Mouse (Mus musculus) kidney, postnatal 4 days (tissue): ENCODE data around the gene Cdhr4.

ENCODE experiments used
- DNase-seq, 2 experiments: peaks; one replicate each; pipeline ENCODE4 v3.0.0; 2021; ENCODE audit warnings: mixed read lengths in 2 of 2

Gene Cdhr4

GRCm38 (mm10) chr9:107992197-107992596 lies at the start of gene Cdhr4:
Cdhr4 (plus strand) TSS chr9:107992497.
- DNase-seq: no peak

DNA sequence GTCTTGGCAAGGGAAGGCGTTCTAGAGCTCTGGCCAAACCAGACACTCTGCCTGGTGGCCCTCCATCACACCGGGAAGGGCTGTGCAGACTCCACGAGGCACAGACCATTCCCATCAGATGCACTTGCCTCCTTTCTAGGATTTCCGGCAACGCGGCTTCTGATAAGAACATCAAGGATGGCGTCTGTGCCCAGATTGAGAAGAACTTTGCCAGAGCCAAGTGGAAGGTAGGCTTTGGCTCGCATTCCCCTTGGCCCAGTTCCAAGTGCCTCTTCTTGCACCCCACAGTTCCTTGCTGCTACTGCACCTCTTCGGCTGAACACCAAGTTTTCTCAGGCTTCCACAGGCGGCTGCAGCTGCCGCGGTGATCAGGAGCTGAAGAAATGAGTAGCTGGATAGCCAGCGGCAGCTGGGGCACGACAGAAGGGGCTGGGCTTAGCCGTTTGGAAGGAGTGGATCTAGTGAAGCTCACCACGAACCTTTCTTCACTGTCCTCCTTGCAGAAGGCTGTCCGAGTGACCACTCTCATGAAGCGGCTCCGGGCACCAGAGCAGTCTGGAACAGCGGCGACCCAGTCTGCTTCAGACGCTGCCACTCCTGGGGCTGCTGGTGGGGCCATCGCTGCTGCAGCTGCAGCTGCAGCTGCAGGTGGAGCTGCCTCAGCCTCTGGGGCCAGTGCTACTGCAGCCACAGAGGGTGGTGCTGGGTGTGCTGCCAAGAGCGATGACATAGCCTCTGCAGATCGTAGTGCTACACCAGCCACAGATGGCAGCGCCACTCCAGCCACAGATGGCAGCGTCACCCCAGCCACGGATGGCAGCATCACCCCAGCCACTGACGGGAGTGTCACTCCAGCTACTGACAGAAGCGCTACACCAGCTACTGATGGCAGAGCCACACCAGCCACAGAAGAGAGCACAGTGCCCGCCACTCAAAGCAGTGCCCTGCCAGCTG lies 44.8 kb upstream of the Cdhr4 start:
- DNase-seq: no peak

DNA sequence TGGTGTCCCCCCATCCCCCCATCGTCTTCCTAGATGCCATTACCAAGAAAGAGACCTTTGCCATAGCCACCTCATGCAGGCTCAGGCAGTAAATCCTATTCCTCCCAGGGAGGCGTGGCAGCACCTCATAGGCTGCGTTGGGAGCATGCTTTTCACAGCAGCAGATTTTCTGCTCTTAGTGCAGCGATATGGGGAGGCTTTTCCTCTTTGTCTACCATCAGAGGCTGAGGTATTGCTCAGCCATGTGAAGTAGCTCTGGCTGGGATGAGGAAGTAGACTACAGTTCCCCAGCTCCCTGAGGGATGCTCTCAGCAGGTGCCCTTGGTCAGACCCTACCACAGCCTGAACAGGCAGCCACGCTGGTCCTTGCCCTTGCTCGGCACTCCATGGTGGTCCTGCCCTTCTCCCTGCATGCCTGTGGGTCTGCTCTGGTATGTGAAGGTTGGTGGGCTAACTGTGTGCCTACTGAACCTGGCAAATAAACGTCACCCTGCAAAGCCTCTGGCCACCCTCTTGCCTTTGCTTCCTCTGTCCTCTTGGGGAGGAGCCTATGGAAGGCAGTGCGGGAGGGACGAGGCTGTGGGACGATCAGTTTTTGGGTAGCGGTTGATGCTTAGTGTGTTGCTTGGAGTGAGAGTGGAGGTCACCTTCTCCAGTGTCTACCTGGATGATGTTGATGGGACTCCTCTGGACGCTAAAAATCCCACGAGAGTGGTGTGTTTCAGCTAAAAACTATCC lies 42.9 kb upstream of the Cdhr4 start:
- DNase-seq: no peak

GRCm38 (mm10) chr9:107949922-107950235 lies 42.4 kb upstream of the Cdhr4 start, which contains the start of gene Traip:
Traip (plus strand) TSS chr9:107950136.
- no peak for DNase-seq

GRCm38 (mm10) chr9:107950460-107951355 lies 41.6 kb upstream of the Cdhr4 start:
- DNase-seq: peak; percentile 96 to 97

DNA sequence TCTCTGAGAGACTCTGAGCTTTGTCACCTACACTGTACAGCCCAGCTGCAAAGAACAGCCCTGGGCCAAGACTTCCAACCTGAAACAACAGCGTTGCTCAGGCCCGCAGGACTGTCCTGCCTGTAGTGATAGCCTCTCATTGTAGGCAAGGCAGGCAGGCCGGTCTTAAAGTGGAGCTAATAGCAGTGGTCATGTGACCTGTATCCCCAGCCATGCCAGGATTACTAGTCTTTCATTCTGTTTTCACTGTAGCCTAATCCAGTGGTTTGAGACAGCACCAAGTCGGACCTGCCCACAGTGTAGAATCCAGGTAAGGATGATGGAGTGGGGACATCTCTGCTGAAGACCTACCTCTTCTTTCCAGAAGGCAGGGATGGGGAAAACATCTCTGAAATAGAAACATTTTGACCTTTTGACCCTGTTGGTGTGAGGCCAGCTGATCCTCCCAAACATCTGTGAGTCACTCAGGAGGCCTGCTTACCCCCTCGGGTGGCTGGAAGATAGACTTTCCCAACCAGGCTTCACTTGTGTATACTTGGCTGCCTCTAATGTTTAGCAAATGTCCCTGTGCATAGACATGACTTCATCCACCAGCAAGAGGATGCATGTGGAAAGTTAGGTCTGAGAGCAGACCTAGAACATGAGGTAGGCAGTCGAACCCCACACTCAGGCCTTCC lies 36.5 kb upstream of the Cdhr4 start:
- DNase-seq: no peak

DNA sequence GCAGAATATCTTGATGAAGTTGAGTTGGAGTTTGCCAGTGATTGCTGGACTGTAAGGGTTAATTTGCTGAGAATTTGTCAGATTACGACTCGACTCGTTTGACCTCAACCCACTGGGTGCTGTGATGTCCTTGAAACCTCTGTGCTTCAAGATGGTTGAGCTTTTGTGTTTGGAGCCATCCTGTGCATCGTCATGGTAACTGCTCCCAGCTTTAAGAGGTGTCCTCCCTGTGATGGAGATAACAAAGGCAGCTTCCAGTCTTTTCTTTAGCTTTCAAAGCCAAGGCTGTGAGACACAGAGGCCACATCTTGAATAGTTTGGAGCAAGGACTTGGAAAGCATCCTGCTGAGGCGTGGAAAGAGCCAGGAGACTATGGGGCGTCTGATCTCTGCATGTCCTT lies 35.2 kb upstream of the Cdhr4 start:
- no peak for DNase-seq

GRCm38 (mm10) chr9:107959896-107960295 lies 32.4 kb upstream of the Cdhr4 start:
- DNase-seq: no peak

DNA sequence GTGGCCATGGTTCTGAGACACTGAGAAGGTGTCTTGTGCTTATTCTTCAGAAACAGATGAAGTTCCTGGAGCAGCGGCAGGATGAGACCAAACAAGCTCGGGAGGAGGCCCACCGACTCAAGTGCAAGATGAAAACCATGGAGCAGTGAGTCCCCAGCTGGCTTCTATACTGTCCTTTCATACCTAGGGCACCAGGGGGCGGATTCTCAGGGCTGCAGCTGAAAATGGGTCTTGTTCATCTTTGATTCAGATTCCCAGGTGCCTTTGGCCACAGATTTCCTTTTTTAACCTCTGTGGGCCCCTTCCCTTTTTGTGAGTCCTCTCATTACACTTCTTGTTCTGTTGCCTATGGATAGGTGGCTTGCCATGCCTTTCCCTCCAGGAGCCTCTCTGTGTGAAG lies 31.4 kb upstream of the Cdhr4 start:
- no peak for DNase-seq

DNA sequence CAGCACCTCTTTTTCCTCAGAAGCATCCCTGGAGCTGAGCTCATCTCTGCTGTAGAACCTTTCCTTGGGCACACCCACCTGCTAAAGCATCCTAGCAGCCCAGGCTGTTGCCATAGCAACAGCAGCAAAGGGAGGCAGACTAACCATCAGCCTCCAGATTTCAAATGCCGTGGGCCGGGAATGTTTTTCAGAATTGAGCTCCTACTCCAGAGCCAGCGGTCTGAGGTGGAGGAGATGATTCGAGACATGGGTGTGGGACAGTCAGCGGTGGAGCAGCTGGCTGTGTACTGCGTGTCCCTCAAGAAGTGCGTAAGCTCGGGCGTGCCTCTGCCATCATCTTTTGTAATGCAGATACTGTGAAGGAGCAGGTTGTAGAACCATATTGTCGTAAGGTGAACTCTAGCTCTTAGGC lies 30.9 kb upstream of the Cdhr4 start:
- DNase-seq: no peak

DNA sequence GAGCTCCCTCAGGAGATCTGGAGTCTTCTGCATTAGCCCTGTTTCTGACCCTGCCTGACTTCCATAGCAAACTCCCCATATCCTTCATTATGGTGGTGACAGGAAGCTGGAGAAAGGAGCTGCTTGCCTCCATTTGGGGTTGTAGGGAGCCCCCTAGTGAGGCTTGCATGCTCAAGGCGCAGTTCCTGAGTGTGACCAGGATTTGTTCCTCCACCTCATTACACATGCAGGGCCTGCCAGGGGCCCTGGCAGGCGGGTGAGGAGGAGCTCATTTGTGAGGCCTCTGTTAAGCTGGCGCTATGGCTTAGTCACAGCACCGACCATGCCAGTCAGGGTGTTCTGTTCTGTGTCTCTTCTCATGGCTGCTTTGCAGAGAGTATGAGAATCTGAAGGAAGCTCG lies 30.4 kb upstream of the Cdhr4 start:
- DNase-seq: peak; percentile 48 to 60

GRCm38 (mm10) chr9:107962916-107963315 lies 29.4 kb upstream of the Cdhr4 start:
- no peak for DNase-seq

DNA sequence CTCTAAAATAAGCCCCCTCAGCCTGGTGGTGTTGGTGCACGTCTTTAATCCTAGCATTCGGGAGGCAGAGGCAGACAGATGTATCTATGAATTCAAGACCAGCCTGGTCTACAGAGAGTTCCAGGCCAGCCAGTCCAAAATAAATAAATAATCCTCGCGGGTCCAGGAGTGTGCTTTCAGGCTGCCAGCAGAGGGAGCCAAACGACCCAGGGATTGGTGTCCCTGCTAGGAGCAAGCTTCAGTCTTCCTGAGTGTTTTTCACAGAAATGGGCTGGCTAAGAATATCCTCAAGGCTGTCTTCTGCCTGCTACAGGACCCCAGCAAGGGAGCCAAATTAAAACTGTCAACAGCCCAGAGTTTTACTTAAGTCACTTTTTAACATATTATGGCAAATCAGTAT lies 28.6 kb upstream of the Cdhr4 start:
- peak; percentile 95 for DNase-seq

DNA sequence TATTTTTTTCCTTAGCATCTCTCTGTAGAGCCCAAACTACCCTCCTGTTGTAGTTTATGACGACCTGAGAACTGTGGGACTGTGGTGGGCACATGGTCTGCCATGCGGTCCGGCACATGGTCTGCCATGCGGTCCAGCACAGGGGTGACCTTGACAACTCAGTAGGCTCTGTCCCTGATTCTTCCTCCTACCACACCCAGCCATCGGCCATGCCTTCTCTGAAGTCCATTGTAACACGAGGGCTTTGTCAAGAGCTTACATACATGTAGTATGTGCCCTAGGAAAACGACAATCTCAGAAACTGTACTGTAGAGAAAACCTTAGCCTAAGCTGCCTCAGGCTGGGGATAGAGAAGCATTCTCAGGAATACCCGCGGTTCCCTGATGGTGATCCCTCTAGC lies 27.6 kb upstream of the Cdhr4 start:
- no peak for DNase-seq

DNA sequence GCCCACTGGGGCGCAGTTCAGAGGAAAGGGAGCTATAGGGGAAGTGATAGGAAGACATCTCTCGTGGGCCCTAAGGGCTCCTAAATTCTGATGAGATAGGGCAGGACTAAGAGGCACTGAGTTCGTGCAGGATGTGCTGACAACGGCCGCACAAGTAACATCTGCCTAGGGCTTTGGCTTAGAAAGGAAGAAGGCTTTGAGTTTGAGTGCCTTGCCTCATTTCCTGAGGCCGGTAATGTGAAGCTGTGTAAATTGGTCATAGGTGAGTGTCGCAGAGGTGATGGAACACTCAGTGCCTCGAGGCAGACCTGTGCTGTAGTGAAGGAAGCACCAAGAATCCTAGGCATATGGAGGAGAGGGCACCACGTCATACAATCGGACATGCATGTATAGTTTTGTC lies 25.6 kb upstream of the Cdhr4 start:
- no peak for DNase-seq

GRCm38 (mm10) chr9:107967437-107967836 lies 24.9 kb upstream of the Cdhr4 start:
- DNase-seq: no peak

DNA sequence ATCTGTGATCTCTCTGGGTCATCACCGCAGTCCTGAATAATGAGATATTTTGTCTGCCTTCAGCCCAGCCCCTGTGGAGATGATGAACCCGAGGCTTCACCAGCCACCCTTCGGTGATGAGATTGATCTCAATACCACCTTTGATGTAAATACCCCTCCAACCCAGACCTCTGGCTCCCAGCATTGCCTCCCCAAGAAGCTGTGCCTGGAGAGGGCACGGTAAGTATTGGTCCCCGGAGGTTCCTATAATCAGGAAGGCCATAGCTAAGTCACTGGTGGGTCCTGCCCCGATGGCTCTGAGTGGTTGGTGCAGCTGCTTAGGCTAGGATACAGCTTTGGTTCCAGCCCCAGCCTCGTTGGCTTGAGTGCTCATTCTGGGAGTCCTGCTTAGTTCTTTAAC lies 23.8 kb upstream of the Cdhr4 start:
- DNase-seq: no peak

GRCm38 (mm10) chr9:107970311-107970710 lies 22.0 kb upstream of the Cdhr4 start:
- DNase-seq: no peak

- no peak for DNase-seq
These were observed 20.4 kb upstream of the Cdhr4 start for GRCm38 (mm10) chr9:107971690-107972541.

DNA sequence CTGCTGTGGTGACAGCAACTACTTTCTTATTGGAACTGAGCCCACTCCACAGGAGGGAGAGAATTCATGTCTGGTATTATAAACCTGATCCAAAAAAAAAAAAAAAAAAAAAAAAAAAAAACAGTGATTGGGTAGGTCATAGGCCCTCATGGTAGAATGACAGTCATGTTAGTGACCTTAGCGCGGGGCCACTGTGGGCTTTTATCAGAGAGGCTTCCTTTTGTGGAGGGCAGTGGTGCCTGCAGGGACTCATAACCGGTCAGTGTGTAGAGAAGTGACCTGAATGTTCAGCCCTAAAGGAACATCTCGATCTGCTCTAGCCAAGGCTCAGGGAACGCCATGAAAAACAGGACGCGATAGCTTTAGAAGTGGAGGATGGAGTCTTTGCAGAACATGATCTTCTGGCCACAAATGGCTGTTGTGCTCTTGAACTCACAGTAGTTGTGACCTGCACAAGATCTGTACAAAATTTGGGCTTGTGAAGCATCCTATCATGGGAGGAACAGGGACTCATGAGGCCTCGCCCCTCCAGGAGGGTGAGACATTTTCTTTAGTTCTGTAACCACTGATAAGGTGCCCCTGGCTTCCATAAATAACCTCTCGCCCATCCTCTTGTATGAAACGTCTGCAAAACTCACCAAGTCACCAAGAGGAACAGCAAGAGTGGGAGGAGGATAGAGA lies 17.7 kb upstream of the Cdhr4 start:
- no peak for DNase-seq
